Mouse (Mus musculus) bone marrow macrophage, adult 2 months (primary cell): ENCODE results near the gene Wdr70.
"Not testable (repeated sequence)": the region's sequence is repeated elsewhere in the genome, so short reads cannot be mapped to it uniquely, and the experiment has no call there.

Source experiments
- CTCF ChIP-seq: IDR thresholded peaks from 2 replicates; pipeline ENCODE4 v1.5.1; 2012; ENCODE audit warnings: low read depth, mild to moderate bottlenecking, low read length, moderate library complexity
- POLR2A ChIP-seq: IDR thresholded peaks from 2 replicates; pipeline ENCODE4 v1.6.1; 2012; ENCODE audit warnings: mild to moderate bottlenecking, low read depth, low read length, borderline replicate concordance

- TF ChIP-seq POLR2A, CTCF: not testable (repeated sequence)
Observed at GRCm38 (mm10) chr15:8073159-8073558, 25.9 kb downstream of the Wdr70 start.
